Mouse (Mus musculus): ENCODE measurements around the gene Dnase1l3. TPM values are rescaled to one million over a fixed set of nuclear protein-coding genes. Genes with fewer than 3 reads are reported as not detected.
A peak's percentile ranks its signal among the peaks of the same experiment; 100 is the strongest.

The Dnase1l3 gene
- polyA plus RNA-seq, 2 experiments: 0.68 to 2.1 TPM

DNA sequence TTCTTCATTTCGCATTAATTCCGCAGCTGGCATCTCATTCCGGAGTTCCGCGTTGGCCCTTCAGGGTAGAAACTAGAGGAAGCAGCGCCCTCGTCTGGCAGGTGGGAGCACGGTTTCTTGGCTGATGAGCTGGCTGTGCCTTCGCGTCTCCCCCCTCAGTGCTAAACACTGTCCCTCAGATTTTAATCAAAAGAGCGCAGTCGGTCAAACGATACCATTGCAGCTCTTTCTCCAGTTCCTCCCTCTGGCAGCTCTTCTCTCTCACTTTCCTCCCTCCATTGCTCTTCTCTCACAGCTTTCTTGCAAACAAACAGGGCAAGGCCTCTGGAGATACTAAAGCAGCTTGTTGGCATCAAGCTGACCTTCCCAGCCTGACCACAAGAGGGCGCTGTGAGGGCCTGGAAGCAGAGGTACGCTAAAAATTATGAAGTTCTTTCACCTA lies 2.9 kb upstream of the Dnase1l3 start:
- H3K27me3 ChIP-seq (ENCODE audit: control insufficient read depth, insufficient read depth, low read length): peaks cover 14% of the 10 kb centered on the region
- H3K4me3 ChIP-seq (ENCODE audit: insufficient read depth in 1 of 2, low read depth in 2 of 2, low read length in 2 of 2): no peak overlapping the region
- no peak overlapping the region for H3K9ac ChIP-seq (replicated peaks)
- no peaks in the 10 kb centered on the region for H3K9me3 ChIP-seq (ENCODE audit: control insufficient read depth, low read length)
- H3K4me1 ChIP-seq (replicated peaks; ENCODE audit: control insufficient read depth in 2 of 2, insufficient read depth in 2 of 2, low read length in 1 of 2): 0 out of 4 replicates have a peak, but pooled peaks cover 0 to 1% of the 10 kb centered on the region in 2 experiments
- DNase-seq (ENCODE audit: low read depth in 3 of 3, low spot score in 3 of 3) (peak; percentile 54 to 61 (median 55)), ATAC-seq (ENCODE audit: insufficient read depth) (peak; percentile 57; the same call in 1 of the 2 replicates)
- WGBS (ENCODE audit: insufficient replicate concordance): 2% methylated on average over 15 of the region's 15 CpGs
- peak overlapping the region; percentile 38 for H3K4me2 ChIP-seq (ENCODE audit: low read depth)
- no peak overlapping the region for H3K27ac ChIP-seq
- TF ChIP-seq EP300 (IDR thresholded peaks at IDR 0.05; ENCODE audit: low read depth) (no peak), CTCF (IDR thresholded peaks at IDR 0.05; ENCODE audit: low read depth) (peak; percentile 84)
- H3K36me3 ChIP-seq (replicated peaks; ENCODE audit: control insufficient read depth, insufficient read depth, low read depth): no peaks in the 10 kb centered on the region

DNA sequence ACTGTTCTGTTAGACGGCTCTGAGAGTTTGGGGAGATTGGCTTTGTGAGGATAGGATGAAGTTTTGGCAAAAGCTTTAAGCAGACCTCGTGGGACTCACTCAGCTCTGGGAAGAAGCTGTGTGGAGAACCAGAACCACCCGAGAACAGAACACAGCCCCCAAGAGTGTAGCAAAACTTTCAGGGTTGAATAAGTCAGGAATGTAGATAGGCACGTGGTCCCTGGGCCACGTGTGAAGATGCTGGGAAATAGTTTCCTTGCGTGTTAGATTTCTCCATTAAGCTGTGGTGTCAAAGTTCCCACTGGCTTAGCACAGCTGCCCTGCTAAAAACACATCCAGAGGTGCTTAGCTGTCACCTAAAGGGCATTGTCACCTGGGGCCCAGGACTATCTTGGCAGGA lies 2.2 kb downstream of the Dnase1l3 start:
- ATAC-seq (ENCODE audit: insufficient read depth): no peak
- Histone ChIP-seq H3K9ac (replicated peaks) (no peak overlapping the region), H3K27ac (no peak overlapping the region), H3K36me3 (replicated peaks; ENCODE audit: control insufficient read depth, insufficient read depth, low read depth) (no peaks in the 10 kb centered on the region), H3K4me2 (ENCODE audit: low read depth) (no peak overlapping the region), H3K4me3 (ENCODE audit: insufficient read depth in 1 of 2, low read depth in 2 of 2, low read length in 2 of 2) (no peak overlapping the region), H3K4me1 (replicated peaks; ENCODE audit: control insufficient read depth in 2 of 2, insufficient read depth in 2 of 2, low read length in 1 of 2) (0 out of 4 replicates have a peak, but pooled peaks cover 0 to 1% of the 10 kb centered on the region in 2 experiments), H3K9me3 (ENCODE audit: control insufficient read depth, low read length) (no peaks in the 10 kb centered on the region), H3K27me3 (ENCODE audit: control insufficient read depth, insufficient read depth, low read length) (no peaks in the 10 kb centered on the region)
- no peak for TF ChIP-seq EP300 (IDR thresholded peaks at IDR 0.05; ENCODE audit: low read depth)
- no peak for TF ChIP-seq CTCF (IDR thresholded peaks at IDR 0.05; ENCODE audit: low read depth)
- WGBS (ENCODE audit: insufficient replicate concordance): 55% methylated on average over 6 of the region's 6 CpGs
- no peak for DNase-seq (ENCODE audit: low read depth in 3 of 3, low spot score in 3 of 3)

DNA sequence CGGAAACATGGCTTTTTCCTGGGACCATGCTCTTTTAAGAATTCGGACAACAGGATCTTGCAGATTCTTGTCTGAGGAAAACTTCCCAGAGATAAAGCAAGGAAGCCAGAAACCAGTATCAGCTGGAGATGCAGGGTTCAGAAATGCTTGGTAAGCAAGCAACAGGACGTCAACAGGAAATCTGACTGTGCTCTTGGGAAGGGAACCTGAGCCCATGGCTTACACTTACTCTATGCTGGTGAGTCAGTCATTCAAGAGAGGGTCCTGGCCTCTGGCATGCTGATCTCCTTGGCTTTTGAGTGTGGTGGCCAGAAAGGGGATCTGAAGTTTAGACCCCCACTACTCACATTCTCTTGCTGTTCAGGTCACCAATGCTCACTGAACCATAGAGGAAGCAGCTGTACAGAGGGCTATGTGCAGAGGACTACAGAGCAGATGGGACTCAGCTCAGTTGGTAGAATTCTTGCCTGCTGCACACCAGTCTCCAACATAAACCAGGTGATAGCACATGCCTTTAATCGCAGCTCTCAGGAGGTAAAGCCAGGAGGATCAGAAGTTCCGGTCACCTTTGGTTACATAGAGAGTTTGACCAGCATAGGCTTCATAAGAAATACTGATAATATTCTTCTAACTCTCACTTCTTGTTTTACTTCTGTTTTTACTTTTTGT lies 3.1 kb downstream of the Dnase1l3 start:
- H3K4me1 ChIP-seq (replicated peaks; ENCODE audit: control insufficient read depth in 2 of 2, insufficient read depth in 2 of 2, low read length in 1 of 2): 0 out of 4 replicates have a peak, but pooled peaks cover 0 to 1% of the 10 kb centered on the region in 2 experiments
- H3K27me3 ChIP-seq (ENCODE audit: control insufficient read depth, insufficient read depth, low read length): no peaks in the 10 kb centered on the region
- no peak overlapping the region for H3K9ac ChIP-seq (replicated peaks)
- TF ChIP-seq EP300 (IDR thresholded peaks at IDR 0.05; ENCODE audit: low read depth) (no peak), CTCF (IDR thresholded peaks at IDR 0.05; ENCODE audit: low read depth) (no peak)
- WGBS (ENCODE audit: insufficient replicate concordance): 46% methylated on average over 5 of the region's 5 CpGs
- DNase-seq (ENCODE audit: low read depth in 3 of 3, low spot score in 3 of 3): no peak
- H3K27ac ChIP-seq: no peak overlapping the region
- no peaks in the 10 kb centered on the region for H3K36me3 ChIP-seq (replicated peaks; ENCODE audit: control insufficient read depth, insufficient read depth, low read depth)
- H3K4me2 ChIP-seq (ENCODE audit: low read depth): no peak overlapping the region
- H3K4me3 ChIP-seq (ENCODE audit: insufficient read depth in 1 of 2, low read depth in 2 of 2, low read length in 2 of 2): no peak overlapping the region
- ATAC-seq (ENCODE audit: insufficient read depth): 0 out of 2 replicates have a peak, but pooled peaks have one; percentile 31
- no peaks in the 10 kb centered on the region for H3K9me3 ChIP-seq (ENCODE audit: control insufficient read depth, low read length)

DNA sequence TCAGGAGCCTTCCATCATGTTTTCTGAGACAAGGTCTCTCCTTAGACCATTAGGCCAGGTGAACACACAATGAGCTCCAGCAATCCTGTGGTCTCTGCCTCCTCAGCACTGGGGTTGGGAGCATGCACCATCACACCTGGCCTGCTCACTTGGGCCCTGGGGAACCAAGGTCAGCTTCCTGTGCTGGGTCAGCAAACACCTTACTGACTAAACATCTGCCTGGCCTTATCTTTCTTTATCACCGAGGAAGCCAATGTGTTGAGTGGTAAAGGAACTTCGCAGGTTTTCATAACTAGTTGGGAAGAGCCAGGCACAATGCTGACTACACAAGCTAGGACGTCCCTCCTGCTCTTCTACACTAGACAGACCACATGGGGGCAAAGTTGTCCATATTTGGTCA lies 4.4 kb downstream of the Dnase1l3 start:
- no peak overlapping the region for H3K4me2 ChIP-seq (ENCODE audit: low read depth)
- H3K27me3 ChIP-seq (ENCODE audit: control insufficient read depth, insufficient read depth, low read length): no peaks in the 10 kb centered on the region
- 0 out of 4 replicates have a peak, but pooled peaks cover 0 to 1% of the 10 kb centered on the region in 2 experiments for H3K4me1 ChIP-seq (replicated peaks; ENCODE audit: control insufficient read depth in 2 of 2, insufficient read depth in 2 of 2, low read length in 1 of 2)
- no peak for TF ChIP-seq EP300 (IDR thresholded peaks at IDR 0.05; ENCODE audit: low read depth)
- TF ChIP-seq CTCF (IDR thresholded peaks at IDR 0.05; ENCODE audit: low read depth): no peak
- H3K9me3 ChIP-seq (ENCODE audit: control insufficient read depth, low read length): no peaks in the 10 kb centered on the region
- DNase-seq (ENCODE audit: low read depth in 3 of 3, low spot score in 3 of 3): no peak
- no peak overlapping the region for H3K9ac ChIP-seq (replicated peaks)
- ATAC-seq (ENCODE audit: insufficient read depth): no peak
- 23% methylated on average over 3 of the region's 3 CpGs for WGBS (ENCODE audit: insufficient replicate concordance)
- no peak overlapping the region for H3K27ac ChIP-seq
- no peaks in the 10 kb centered on the region for H3K36me3 ChIP-seq (replicated peaks; ENCODE audit: control insufficient read depth, insufficient read depth, low read depth)
- no peak overlapping the region for H3K4me3 ChIP-seq (ENCODE audit: insufficient read depth in 1 of 2, low read depth in 2 of 2, low read length in 2 of 2)

DNA sequence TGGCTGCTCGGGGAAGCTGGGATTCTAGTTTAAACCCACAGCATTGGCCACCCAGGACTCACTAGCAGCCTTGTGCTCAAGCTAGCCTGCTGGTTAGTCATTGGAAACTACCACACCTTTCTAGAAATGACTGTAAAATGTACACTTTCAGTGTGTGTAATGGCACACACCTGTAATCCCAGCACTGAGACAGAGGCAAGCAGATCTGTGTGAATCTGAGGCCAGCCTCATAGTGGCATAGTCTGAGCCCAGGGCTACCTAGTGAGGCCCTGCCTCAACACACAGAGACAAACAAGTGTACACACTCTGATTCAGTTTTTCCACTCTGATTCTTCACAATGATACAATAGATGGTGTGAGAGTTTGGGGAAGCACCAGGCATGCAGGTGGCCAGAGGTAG lies 5.0 kb downstream of the Dnase1l3 start:
- Histone ChIP-seq H3K27me3 (ENCODE audit: control insufficient read depth, insufficient read depth, low read length) (no peaks in the 10 kb centered on the region), H3K9ac (replicated peaks) (no peak overlapping the region), H3K27ac (no peak overlapping the region), H3K36me3 (replicated peaks; ENCODE audit: control insufficient read depth, insufficient read depth, low read depth) (no peaks in the 10 kb centered on the region), H3K4me1 (replicated peaks; ENCODE audit: control insufficient read depth in 2 of 2, insufficient read depth in 2 of 2, low read length in 1 of 2) (0 out of 4 replicates have a peak, but pooled peaks cover 0 to 1% of the 10 kb centered on the region in 2 experiments), H3K4me3 (ENCODE audit: insufficient read depth in 1 of 2, low read depth in 2 of 2, low read length in 2 of 2) (no peak overlapping the region), H3K9me3 (ENCODE audit: control insufficient read depth, low read length) (no peaks in the 10 kb centered on the region), H3K4me2 (ENCODE audit: low read depth) (no peak overlapping the region)
- ATAC-seq (ENCODE audit: insufficient read depth) (no peak), DNase-seq (ENCODE audit: low read depth in 3 of 3, low spot score in 3 of 3) (no peak)
- TF ChIP-seq EP300 (IDR thresholded peaks at IDR 0.05; ENCODE audit: low read depth) (no peak), CTCF (IDR thresholded peaks at IDR 0.05; ENCODE audit: low read depth) (no peak)
- 52% methylated on average over 1 of the region's 1 CpGs for WGBS (ENCODE audit: insufficient replicate concordance)
